Mouse (Mus musculus) kidney, adult 11 months (tissue): ENCODE data around the gene Olfr27.

Experiments
- DNase-seq: peaks from one replicate; pipeline ENCODE4 v3.0.0; 2022

Gene Olfr27

DNA sequence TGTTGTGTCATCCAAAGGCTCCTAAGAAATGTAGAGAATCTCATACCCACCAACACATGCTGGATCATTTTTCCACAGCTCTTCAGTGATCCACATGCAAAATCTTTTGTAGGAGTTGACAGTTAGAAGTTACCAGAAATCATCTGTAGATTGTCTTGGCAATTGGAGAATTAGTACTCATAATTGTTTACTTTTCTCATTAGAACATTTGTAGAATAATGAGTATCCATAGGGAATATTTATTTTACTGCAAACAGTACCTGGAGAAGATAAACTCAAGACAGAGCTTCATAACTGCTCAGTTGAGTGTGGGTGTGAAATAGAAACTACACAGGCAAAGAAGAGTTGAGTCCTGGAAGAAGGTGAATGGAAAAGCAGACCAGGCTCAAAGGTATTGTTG is at the start of gene Olfr27:
TSS of gene Olfr27 (plus strand) at position 301 of the 400 bp plus-strand sequence.
- DNase-seq, result no peak

DNA sequence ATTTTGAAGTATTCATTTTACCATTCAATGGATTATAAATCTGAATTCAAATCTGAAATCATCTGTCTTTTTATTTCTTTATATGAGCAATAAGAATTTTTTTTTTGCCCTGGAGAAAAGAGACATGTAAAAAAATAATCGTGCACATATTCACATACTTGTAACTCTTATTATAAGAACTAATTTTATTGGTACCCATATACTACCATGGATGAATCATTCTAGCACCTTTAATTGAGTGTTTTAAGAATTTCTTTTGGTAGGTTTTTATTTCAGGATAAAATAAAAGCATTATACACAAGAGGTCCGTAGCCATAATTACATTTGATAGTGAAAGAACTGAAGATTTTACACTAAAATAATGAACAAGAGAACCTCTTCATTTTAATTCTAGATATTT is 49.1 kb upstream of the Olfr27 start, which contains the start of gene Olfr938:
TSS of gene Olfr938 (minus strand) at position 101 of the 400 bp plus-strand sequence.
- DNase-seq, result no peak

DNA sequence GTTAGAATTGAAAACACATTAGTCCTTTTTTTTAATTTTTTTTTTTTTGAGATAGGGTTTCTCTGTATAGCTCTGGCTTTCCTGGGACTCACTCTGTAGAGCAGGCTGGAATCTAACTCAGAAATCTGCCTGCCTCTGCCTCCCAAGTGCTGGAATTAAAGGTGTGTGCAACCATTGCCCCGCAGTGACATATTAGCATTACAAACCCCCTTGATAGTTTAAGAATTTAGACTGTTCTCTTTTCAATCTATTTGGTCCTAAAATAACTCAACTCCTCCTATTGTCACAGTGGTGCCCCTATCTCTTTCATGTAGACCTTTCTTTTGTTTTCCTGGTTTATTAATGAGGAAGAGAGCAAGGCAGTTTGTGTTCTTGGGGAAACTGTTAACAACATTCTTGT is 605 bp upstream of the Olfr27 start:
- no peak for DNase-seq

DNA sequence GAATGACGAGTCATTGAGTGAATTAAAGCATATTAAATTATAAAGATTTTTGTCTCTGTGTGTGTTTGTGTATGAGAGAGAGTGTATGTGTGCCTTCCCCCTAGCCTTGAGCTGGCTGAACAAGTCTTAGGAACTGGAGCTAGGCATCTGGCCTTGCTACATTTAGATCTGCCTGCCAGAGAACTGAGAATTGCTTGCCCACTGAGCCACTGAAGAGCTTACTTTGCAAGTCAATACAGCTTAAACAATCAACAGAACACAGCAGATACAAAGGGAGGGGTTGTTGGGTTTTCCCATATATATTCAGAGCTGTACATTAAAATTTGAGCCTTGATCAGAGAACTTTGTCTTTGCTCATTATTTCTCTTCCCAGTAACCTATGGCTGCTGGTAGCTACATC is 24.5 kb downstream of the Olfr27 start:
- no peak for DNase-seq

DNA sequence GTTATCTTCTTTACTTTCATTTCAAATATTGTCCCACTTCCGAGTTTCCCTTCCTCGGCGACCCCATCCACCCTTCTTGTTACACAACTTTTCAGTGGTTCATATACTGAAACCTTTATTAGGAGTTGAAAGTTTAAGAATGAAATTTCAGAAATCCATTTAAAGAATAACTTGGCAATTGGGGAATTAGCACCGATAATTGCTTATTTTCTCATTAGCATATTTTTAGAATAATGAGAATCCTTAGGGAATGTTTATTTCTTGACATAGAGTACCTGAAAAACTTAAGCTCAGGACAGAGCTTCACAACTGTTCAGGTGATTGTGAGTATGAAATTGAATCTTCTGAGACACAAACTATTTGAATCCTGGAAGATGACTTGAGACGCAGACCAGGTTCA is 38.1 kb downstream of the Olfr27 start, which contains the start of gene Olfr943:
TSS of gene Olfr943 (plus strand) at position 301 of the 400 bp plus-strand sequence.
- DNase-seq, result no peak
